Mouse (Mus musculus): Measurements from ENCODE around the gene Pomgnt1. TPM values are rescaled to one million over a fixed set of nuclear protein-coding genes. Genes with fewer than 3 reads are reported as not detected.

Pomgnt1 gene
- total and polyA plus RNA-seq, 3 experiments: 33.0 to 40.7 (median 40.2) TPM

- no peak for DNase-seq (ENCODE audit: extremely low read depth)
- peaks cover 11% of the 10 kb centered on the region for H3K79me2 ChIP-seq (replicated peaks; ENCODE audit: control insufficient read depth, extremely low read depth, insufficient read depth, poor library complexity, severe bottlenecking)
- no peaks in the 10 kb centered on the region for H3K27me3 ChIP-seq (replicated peaks)
- H3K4me1 ChIP-seq (ENCODE audit: control insufficient read depth in 1 of 2, insufficient read depth in 2 of 2): peaks cover 6 to 18% of the 10 kb centered on the region in 2 experiments; a peak in 2 of 4 replicates
- H3K9me3 ChIP-seq (replicated peaks; ENCODE audit: low read length): no peaks in the 10 kb centered on the region
- in situ Hi-C loops (cut with MboI; ENCODE audit: low pct_ligation_motif_present, low pct_unique_long_range_greater_than_20kb, low sequenced_read_pairs) (loop anchor here (25.0 kb wide), 2 partner anchors 185 to 660 kb away; partner anchors contain the start of genes Hpdl, Mutyh and Toe1), dilution Hi-C loops (cut with MboI; ENCODE audit: extremely low pct_ligation_motif_present, extremely low pct_unique_long_range_greater_than_20kb, low sequenced_read_pairs) (no loop called here)
- peaks cover 48 to 62% of the 10 kb centered on the region in 2 experiments for H3K36me3 ChIP-seq (replicated peaks in 1 of 2; ENCODE audit: control insufficient read depth in 1 of 2, insufficient read depth in 1 of 2, low read length in 1 of 2)
- H3K4me3 ChIP-seq (replicated peaks in 1 of 3; ENCODE audit: low read depth in 2 of 3, low read length in 2 of 3, poor library complexity in 1 of 3): no peak overlapping the region
- H3K27ac ChIP-seq (ENCODE audit: insufficient read depth, low read depth): no peak overlapping the region
- no peak overlapping the region for H3K9ac ChIP-seq (ENCODE audit: insufficient read depth, low read depth)
- no peak overlapping the region for H3K4me2 ChIP-seq (ENCODE audit: insufficient read depth, low read depth, poor library complexity, severe bottlenecking)
- TF ChIP-seq ETS1 (conservative IDR thresholded peaks at IDR 0.05; ENCODE audit: low read depth, low read length) (no peak), JUND (conservative IDR thresholded peaks at IDR 0.05; ENCODE audit: low read depth, low read length) (no peak), RAD21 (IDR thresholded peaks at IDR 0.05; ENCODE audit: low read depth, low read length) (no peak), PAX5 (IDR thresholded peaks at IDR 0.05; ENCODE audit: low read length) (no peak), USF1 (IDR thresholded peaks at IDR 0.05; ENCODE audit: low read depth, low read length) (no peak), MYC (IDR thresholded peaks at IDR 0.05; ENCODE audit: low read depth, low read length) (no peak), POLR2A (IDR thresholded peaks at IDR 0.05; ENCODE audit: low read depth, low read length) (no peak), UBTF (IDR thresholded peaks at IDR 0.05; ENCODE audit: low read depth, low read length) (no peak), RCOR1 (conservative IDR thresholded peaks at IDR 0.05; ENCODE audit: low read depth, low read length) (no peak), NRF1 (IDR thresholded peaks at IDR 0.05; ENCODE audit: low read depth, low read length) (no peak), SIN3A (IDR thresholded peaks at IDR 0.05; ENCODE audit: low read length) (no peak), CHD1 (IDR thresholded peaks at IDR 0.05; ENCODE audit: low read depth, low read length) (no peak), MXI1 (IDR thresholded peaks at IDR 0.05; ENCODE audit: low read depth, low read length) (no peak), GABPA (IDR thresholded peaks at IDR 0.05; ENCODE audit: insufficient replicate concordance, low read depth, low read length) (no peak), ZC3H11A (IDR thresholded peaks at IDR 0.05; ENCODE audit: low read depth, low read length) (no peak), ZMIZ1 (IDR thresholded peaks at IDR 0.05; ENCODE audit: low read depth, low read length) (no peak), JUN (IDR thresholded peaks at IDR 0.05; ENCODE audit: insufficient read depth, low read depth, low read length) (no peak), TCF12 (IDR thresholded peaks at IDR 0.05; ENCODE audit: low read depth, low read length) (no peak), ZKSCAN1 (IDR thresholded peaks at IDR 0.05; ENCODE audit: borderline replicate concordance, low read depth, low read length) (no peak), BHLHE40 (IDR thresholded peaks at IDR 0.05; ENCODE audit: low read depth, low read length) (no peak)
These were observed 29.1 kb downstream of the Pomgnt1 start for GRCm38 (mm10) chr4:116152702-116153101.

GRCm38 (mm10) chr4:116157882-116158281 is 34.2 kb downstream of the Pomgnt1 start:
- H3K79me2 ChIP-seq (replicated peaks; ENCODE audit: control insufficient read depth, extremely low read depth, insufficient read depth, poor library complexity, severe bottlenecking): no peaks in the 10 kb centered on the region
- DNase-seq (ENCODE audit: extremely low read depth): no peak
- no peaks in the 10 kb centered on the region for H3K9me3 ChIP-seq (replicated peaks; ENCODE audit: low read length)
- H3K9ac ChIP-seq (ENCODE audit: insufficient read depth, low read depth): no peak overlapping the region
- H3K4me2 ChIP-seq (ENCODE audit: insufficient read depth, low read depth, poor library complexity, severe bottlenecking): no peak overlapping the region
- no peaks in the 10 kb centered on the region for H3K27me3 ChIP-seq (replicated peaks)
- no peak overlapping the region for H3K27ac ChIP-seq (ENCODE audit: insufficient read depth, low read depth)
- H3K4me1 ChIP-seq (ENCODE audit: control insufficient read depth in 1 of 2, insufficient read depth in 2 of 2): peaks cover 0 to 12% of the 10 kb centered on the region in 2 experiments; a peak in 2 of 4 replicates
- in situ Hi-C loops (cut with MboI; ENCODE audit: low pct_ligation_motif_present, low pct_unique_long_range_greater_than_20kb, low sequenced_read_pairs) (loop anchor here (25.0 kb wide), 2 partner anchors 179 to 654 kb away; partner anchors contain the start of genes Hpdl, Mutyh and Toe1), dilution Hi-C loops (cut with MboI; ENCODE audit: extremely low pct_ligation_motif_present, extremely low pct_unique_long_range_greater_than_20kb, low sequenced_read_pairs) (no loop called here)
- no peak overlapping the region for H3K4me3 ChIP-seq (replicated peaks in 1 of 3; ENCODE audit: low read depth in 2 of 3, low read length in 2 of 3, poor library complexity in 1 of 3)
- peaks cover 58 to 98% of the 10 kb centered on the region in 2 experiments for H3K36me3 ChIP-seq (replicated peaks in 1 of 2; ENCODE audit: control insufficient read depth in 1 of 2, insufficient read depth in 1 of 2, low read length in 1 of 2)
- TF ChIP-seq SIN3A (IDR thresholded peaks at IDR 0.05; ENCODE audit: low read length) (no peak), BHLHE40 (IDR thresholded peaks at IDR 0.05; ENCODE audit: low read depth, low read length) (no peak), USF1 (IDR thresholded peaks at IDR 0.05; ENCODE audit: low read depth, low read length) (no peak), JUN (IDR thresholded peaks at IDR 0.05; ENCODE audit: insufficient read depth, low read depth, low read length) (no peak)

Measured in CH12.LX (cell line).